Mouse (Mus musculus): ENCODE measurements around the gene 1700001L19Rik. TPM values are rescaled to one million over a fixed set of nuclear protein-coding genes. Genes with fewer than 3 reads are reported as not detected.

The 1700001L19Rik gene
- polyA plus RNA-seq, 1 experiment from 2014 or later = 1.1 TPM

Other genes starting within 250 kb of the 1700001L19Rik start
- gene Mtrr, start 15.3 kb upstream of the 1700001L19Rik start, polyA plus RNA-seq (2014; fragmentation: Nextera tagmentation; extraction: Ambion mirVana) = 21.6 and 22.3 TPM in 2 replicates
- 43.4 and 46.6 TPM in 2 replicates for gene Fastkd3, start 15.2 kb upstream of the 1700001L19Rik start, polyA plus RNA-seq (2014; fragmentation: Nextera tagmentation; extraction: Ambion mirVana)